Mouse (Mus musculus): ENCODE measurements around the gene Ipo13. TPM values are rescaled to one million over a fixed set of nuclear protein-coding genes. Genes with fewer than 3 reads are reported as not detected.

The Ipo13 gene
- polyA plus RNA-seq, 1 experiment: 41.7 TPM

DNA sequence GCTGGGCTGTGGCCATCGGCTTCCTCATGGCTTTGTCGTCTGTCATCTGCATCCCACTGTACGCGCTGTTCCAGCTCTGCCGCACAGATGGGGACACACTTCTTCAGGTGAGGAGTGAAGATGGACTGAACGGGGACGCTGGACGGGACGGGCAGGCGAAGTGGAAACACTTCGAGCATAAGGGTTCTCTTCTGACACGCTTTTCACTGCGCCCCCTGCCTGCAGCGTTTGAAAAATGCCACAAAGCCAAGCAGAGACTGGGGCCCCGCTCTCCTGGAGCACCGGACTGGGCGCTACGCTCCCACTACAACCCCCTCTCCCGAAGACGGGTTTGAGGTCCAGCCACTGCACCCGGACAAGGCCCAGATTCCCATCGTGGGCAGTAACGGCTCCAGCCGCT, 47.0 kb downstream of the Ipo13 start:
- Histone ChIP-seq H3K4me1 (ENCODE audit: control insufficient read depth, insufficient read depth, insufficient read length) (no peaks in the 10 kb centered on the region), H3K27ac (ENCODE audit: insufficient read depth, low read length) (no peak overlapping the region), H3K36me3 (ENCODE audit: control insufficient read depth, insufficient read depth, low read length) (no peaks in the 10 kb centered on the region), H3K4me3 (ENCODE audit: extremely low read depth, insufficient read depth, insufficient read length) (no peak overlapping the region), H3K27me3 (ENCODE audit: control insufficient read depth, insufficient read depth, low read length) (no peaks in the 10 kb centered on the region)
- 23% methylated on average over 24 of the region's 24 CpGs for WGBS
- TF ChIP-seq POLR2A (IDR thresholded peaks at IDR 0.05; ENCODE audit: low read depth, low read length): no peak
- TF ChIP-seq CTCF (IDR thresholded peaks at IDR 0.05; ENCODE audit: extremely low read depth, insufficient read depth, insufficient read length, insufficient replicate concordance): peak; percentile 57; the same call in 1 of the 2 replicates
- DNase-seq (ENCODE audit: low read depth in 1 of 2, low spot score in 2 of 2): peak in 1 of 2 experiments; percentile 56

DNA sequence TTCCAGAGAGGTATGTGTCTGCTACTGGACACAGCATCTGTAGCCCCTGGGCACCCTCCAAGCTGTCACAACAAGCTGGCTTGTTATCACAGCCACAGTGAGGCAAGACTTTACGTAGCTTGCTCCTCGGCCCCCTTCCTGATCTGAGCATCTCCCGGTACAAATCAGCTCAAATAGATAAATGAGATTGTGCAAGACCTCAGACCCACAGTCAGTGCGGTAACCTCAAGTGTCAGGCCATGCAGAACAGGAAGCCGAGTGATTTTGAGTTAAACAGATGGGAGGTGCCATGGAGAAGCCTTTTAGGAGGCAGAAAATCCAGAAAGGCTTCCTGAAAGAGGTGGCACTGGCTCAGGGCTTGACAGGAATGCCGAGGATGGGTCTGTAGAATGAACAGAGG, 47.8 kb downstream of the Ipo13 start:
- Histone ChIP-seq H3K4me3 (ENCODE audit: extremely low read depth, insufficient read depth, insufficient read length) (no peak overlapping the region), H3K27me3 (ENCODE audit: control insufficient read depth, insufficient read depth, low read length) (no peaks in the 10 kb centered on the region), H3K36me3 (ENCODE audit: control insufficient read depth, insufficient read depth, low read length) (no peaks in the 10 kb centered on the region), H3K4me1 (ENCODE audit: control insufficient read depth, insufficient read depth, insufficient read length) (no peaks in the 10 kb centered on the region), H3K27ac (ENCODE audit: insufficient read depth, low read length) (no peak overlapping the region)
- no peak for TF ChIP-seq POLR2A (IDR thresholded peaks at IDR 0.05; ENCODE audit: low read depth, low read length)
- no peak for TF ChIP-seq CTCF (IDR thresholded peaks at IDR 0.05; ENCODE audit: extremely low read depth, insufficient read depth, insufficient read length, insufficient replicate concordance)
- no peak for DNase-seq (ENCODE audit: low read depth in 1 of 2, low spot score in 2 of 2)
- WGBS: 43% methylated on average over 6 of the region's 6 CpGs

DNA sequence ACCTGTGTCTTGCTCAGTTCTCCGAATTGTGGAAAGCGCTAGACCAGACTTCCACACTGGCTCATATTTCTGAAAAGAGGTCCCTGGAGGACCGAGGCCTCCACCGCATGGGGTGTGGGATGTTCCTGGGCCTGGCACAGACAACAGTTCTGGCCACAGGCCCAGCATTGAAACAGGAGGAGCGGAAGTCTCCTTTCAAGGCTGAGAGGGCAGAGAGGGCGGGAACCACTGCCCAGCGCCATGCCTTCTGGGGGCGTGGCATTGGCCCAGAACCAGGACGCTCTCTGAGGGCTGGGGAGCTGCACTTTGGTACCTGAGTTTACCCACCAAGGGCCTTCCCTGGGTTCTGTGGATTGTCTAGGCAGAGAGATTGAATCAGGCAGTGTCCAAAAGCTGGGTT, 48.7 kb downstream of the Ipo13 start:
- peak in 1 of 2 experiments; percentile 32 for DNase-seq (ENCODE audit: low read depth in 1 of 2, low spot score in 2 of 2)
- Histone ChIP-seq H3K4me1 (ENCODE audit: control insufficient read depth, insufficient read depth, insufficient read length) (no peaks in the 10 kb centered on the region), H3K36me3 (ENCODE audit: control insufficient read depth, insufficient read depth, low read length) (no peaks in the 10 kb centered on the region), H3K27me3 (ENCODE audit: control insufficient read depth, insufficient read depth, low read length) (no peaks in the 10 kb centered on the region), H3K27ac (ENCODE audit: insufficient read depth, low read length) (no peak overlapping the region), H3K4me3 (ENCODE audit: extremely low read depth, insufficient read depth, insufficient read length) (no peak overlapping the region)
- 50% methylated on average over 9 of the region's 9 CpGs for WGBS
- TF ChIP-seq POLR2A (IDR thresholded peaks at IDR 0.05; ENCODE audit: low read depth, low read length) (no peak), CTCF (IDR thresholded peaks at IDR 0.05; ENCODE audit: extremely low read depth, insufficient read depth, insufficient read length, insufficient replicate concordance) (no peak)

DNA sequence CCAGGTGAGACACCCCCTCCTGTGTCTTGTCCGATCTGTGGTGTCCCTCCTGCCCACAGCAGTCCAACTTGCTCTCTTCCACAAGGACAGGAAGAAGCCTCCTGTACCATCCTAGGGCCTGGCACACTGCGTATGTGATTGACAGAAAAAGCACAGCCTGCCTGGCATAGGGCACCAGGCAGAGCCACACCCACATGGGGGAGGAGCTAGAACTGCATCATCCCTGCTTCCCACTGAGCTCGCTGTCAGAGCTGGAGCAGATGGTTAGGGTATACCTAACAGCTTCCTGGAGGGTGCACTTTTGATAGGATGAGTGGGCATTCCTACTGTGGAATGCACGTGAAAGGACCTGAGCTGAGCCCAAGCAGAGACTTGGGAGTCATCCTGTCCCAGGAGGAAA, 52.0 kb downstream of the Ipo13 start:
- Histone ChIP-seq H3K27me3 (ENCODE audit: control insufficient read depth, insufficient read depth, low read length) (no peaks in the 10 kb centered on the region), H3K4me1 (ENCODE audit: control insufficient read depth, insufficient read depth, insufficient read length) (no peaks in the 10 kb centered on the region), H3K36me3 (ENCODE audit: control insufficient read depth, insufficient read depth, low read length) (no peaks in the 10 kb centered on the region), H3K4me3 (ENCODE audit: extremely low read depth, insufficient read depth, insufficient read length) (no peak overlapping the region), H3K27ac (ENCODE audit: insufficient read depth, low read length) (no peak overlapping the region)
- no peak for DNase-seq (ENCODE audit: low read depth in 1 of 2, low spot score in 2 of 2)
- 75% methylated on average over 4 of the region's 4 CpGs for WGBS
- TF ChIP-seq POLR2A (IDR thresholded peaks at IDR 0.05; ENCODE audit: low read depth, low read length): no peak
- no peak for TF ChIP-seq CTCF (IDR thresholded peaks at IDR 0.05; ENCODE audit: extremely low read depth, insufficient read depth, insufficient read length, insufficient replicate concordance)

DNA sequence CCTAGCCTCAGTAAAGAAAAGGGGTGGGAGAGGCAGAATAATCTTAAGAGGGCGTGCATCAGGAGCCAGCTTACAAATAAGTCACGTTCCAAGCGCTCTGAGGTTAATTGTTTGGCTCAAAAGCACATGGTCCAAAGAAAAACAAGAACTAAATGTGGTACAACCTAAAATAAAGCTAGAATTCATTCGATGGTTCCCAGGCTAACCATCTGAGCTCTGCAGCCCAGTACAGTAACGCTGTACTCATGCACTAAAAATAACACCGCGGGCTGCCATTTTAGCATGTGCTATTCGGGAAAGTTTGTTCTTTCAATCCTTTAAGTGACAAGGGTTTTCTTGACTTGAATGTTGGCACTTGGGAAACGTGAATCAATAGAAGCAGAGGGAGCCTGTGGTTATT, 54.2 kb downstream of the Ipo13 start:
- H3K27me3 ChIP-seq (ENCODE audit: control insufficient read depth, insufficient read depth, low read length): no peaks in the 10 kb centered on the region
- TF ChIP-seq CTCF (IDR thresholded peaks at IDR 0.05; ENCODE audit: extremely low read depth, insufficient read depth, insufficient read length, insufficient replicate concordance) (no peak), POLR2A (IDR thresholded peaks at IDR 0.05; ENCODE audit: low read depth, low read length) (no peak)
- H3K27ac ChIP-seq (ENCODE audit: insufficient read depth, low read length): no peak overlapping the region
- 88% methylated on average over 9 of the region's 9 CpGs for WGBS
- H3K36me3 ChIP-seq (ENCODE audit: control insufficient read depth, insufficient read depth, low read length): no peaks in the 10 kb centered on the region
- H3K4me1 ChIP-seq (ENCODE audit: control insufficient read depth, insufficient read depth, insufficient read length): no peaks in the 10 kb centered on the region
- H3K4me3 ChIP-seq (ENCODE audit: extremely low read depth, insufficient read depth, insufficient read length): no peak overlapping the region
- DNase-seq (ENCODE audit: low read depth in 1 of 2, low spot score in 2 of 2): no peak

DNA sequence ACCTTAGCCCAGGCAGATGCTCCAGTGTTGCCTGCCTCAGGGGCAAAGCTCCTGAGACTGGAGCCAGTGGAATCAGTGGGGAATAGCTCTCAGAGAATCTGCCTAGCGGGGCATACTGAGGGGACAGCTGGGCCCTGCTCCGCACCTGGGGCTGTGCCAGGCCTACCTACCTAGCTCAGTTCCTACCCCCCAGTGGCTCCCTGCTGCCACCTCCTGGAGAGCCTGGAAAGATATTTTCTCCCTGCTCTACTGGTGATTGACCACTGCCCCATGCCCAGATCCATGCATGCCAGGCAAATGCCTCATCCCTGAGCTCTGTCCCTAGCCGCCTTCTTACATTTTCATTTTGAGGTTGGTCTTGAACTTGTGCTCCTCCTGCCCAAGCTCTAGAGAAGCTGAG, 56.0 kb downstream of the Ipo13 start:
- Histone ChIP-seq H3K27ac (ENCODE audit: insufficient read depth, low read length) (no peak overlapping the region), H3K4me1 (ENCODE audit: control insufficient read depth, insufficient read depth, insufficient read length) (no peaks in the 10 kb centered on the region), H3K4me3 (ENCODE audit: extremely low read depth, insufficient read depth, insufficient read length) (no peak overlapping the region), H3K36me3 (ENCODE audit: control insufficient read depth, insufficient read depth, low read length) (no peaks in the 10 kb centered on the region), H3K27me3 (ENCODE audit: control insufficient read depth, insufficient read depth, low read length) (no peaks in the 10 kb centered on the region)
- WGBS: 76% methylated on average over 3 of the region's 3 CpGs
- TF ChIP-seq CTCF (IDR thresholded peaks at IDR 0.05; ENCODE audit: extremely low read depth, insufficient read depth, insufficient read length, insufficient replicate concordance) (peak; percentile 49; the same call in 1 of the 2 replicates), POLR2A (IDR thresholded peaks at IDR 0.05; ENCODE audit: low read depth, low read length) (no peak)
- DNase-seq (ENCODE audit: low read depth in 1 of 2, low spot score in 2 of 2): peak in 1 of 2 experiments; percentile 41

DNA sequence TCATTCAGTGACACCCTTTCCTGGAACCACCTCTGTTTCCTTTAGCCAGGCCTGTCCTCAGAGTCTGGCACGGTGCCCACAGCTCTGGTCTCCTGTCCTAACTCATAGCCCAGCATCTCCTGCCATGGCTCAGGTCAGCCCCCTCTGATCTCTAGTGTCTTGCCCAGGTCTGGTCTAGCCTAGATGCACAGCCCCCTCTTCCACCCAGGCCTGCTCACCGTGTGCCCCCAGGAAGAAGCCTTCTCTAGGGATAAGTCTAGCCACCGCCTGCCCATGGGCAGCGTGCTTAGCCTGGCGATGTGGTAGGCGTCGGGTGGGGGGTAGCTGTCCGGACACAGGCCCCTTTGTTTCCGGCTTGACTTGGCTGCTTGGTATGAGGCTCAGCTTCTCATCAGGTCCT, 59.7 kb downstream of the Ipo13 start:
- no peak for DNase-seq (ENCODE audit: low read depth in 1 of 2, low spot score in 2 of 2)
- no peaks in the 10 kb centered on the region for H3K36me3 ChIP-seq (ENCODE audit: control insufficient read depth, insufficient read depth, low read length)
- H3K27me3 ChIP-seq (ENCODE audit: control insufficient read depth, insufficient read depth, low read length): no peaks in the 10 kb centered on the region
- H3K4me3 ChIP-seq (ENCODE audit: extremely low read depth, insufficient read depth, insufficient read length): no peak overlapping the region
- no peak overlapping the region for H3K27ac ChIP-seq (ENCODE audit: insufficient read depth, low read length)
- WGBS: 93% methylated on average over 9 of the region's 9 CpGs
- no peak for TF ChIP-seq POLR2A (IDR thresholded peaks at IDR 0.05; ENCODE audit: low read depth, low read length)
- no peak for TF ChIP-seq CTCF (IDR thresholded peaks at IDR 0.05; ENCODE audit: extremely low read depth, insufficient read depth, insufficient read length, insufficient replicate concordance)
- H3K4me1 ChIP-seq (ENCODE audit: control insufficient read depth, insufficient read depth, insufficient read length): no peaks in the 10 kb centered on the region

All from spleen, adult 2 months (tissue).